Mouse (Mus musculus) midbrain, postnatal 0 days (tissue): ENCODE data around the gene Mybphl. TPM values are rescaled to one million over a fixed set of nuclear protein-coding genes. Genes with fewer than 3 reads are reported as not detected.
A peak's percentile ranks its signal among the peaks of the same experiment; 100 is the strongest.

Experiments used
- ATAC-seq: fragments of 200-750 bp; cut with Nextera tagmentation; 2 replicates; pipeline ENCODE4 v1.8.0; 2017; ENCODE audit warnings: moderate number of reproducible peaks, mild to moderate bottlenecking, moderate TSS enrichment, moderate library complexity; ENCODE audit not compliant: low FRiP score
- DNase-seq: peaks from one replicate; pipeline ENCODE4 v3.0.0-alpha.2; 2015; ENCODE audit warnings: low spot score
- H3K27ac ChIP-seq: fragments of 300-500 bp; sonication (generic); 2 replicates; pipeline ENCODE4 v1.5.1; 2014; ENCODE audit warnings: low read depth, mild to moderate bottlenecking, low read length, mixed read lengths
- H3K27me3 ChIP-seq: fragments of 300-500 bp; sonication (generic); 2 replicates; pipeline ENCODE4 v1.6.1; 2014; ENCODE audit warnings: low read length, control low read depth, mixed read lengths; ENCODE audit not compliant: insufficient read depth
- H3K36me3 ChIP-seq: fragments of 300-500 bp; sonication (generic); 2 replicates; pipeline ENCODE4 v1.6.1; 2014; ENCODE audit warnings: low read length, control low read depth, mixed read lengths; ENCODE audit not compliant: insufficient read depth
- H3K4me1 ChIP-seq: fragments of 300-500 bp; sonication (generic); 2 replicates; pipeline ENCODE4 v1.6.1; 2014; ENCODE audit warnings: mild to moderate bottlenecking, control low read depth, antibody characterized with exemption, low read length, mixed read lengths; ENCODE audit not compliant: insufficient read depth
- H3K4me2 ChIP-seq: fragments of 300-500 bp; sonication (generic); 2 replicates; pipeline ENCODE4 v1.6.1; 2014; ENCODE audit warnings: low read depth, mild to moderate bottlenecking, low read length, mixed read lengths; ENCODE audit not compliant: poor library complexity, severe bottlenecking
- H3K4me3 ChIP-seq: fragments of 300-500 bp; sonication (generic); 2 replicates; pipeline ENCODE4 v1.5.1; 2014; ENCODE audit warnings: low read depth, mild to moderate bottlenecking, low read length, moderate library complexity
- H3K9ac ChIP-seq: fragments of 300-500 bp; sonication (generic); replicated peaks from 2 replicates; pipeline ENCODE4 v1.6.1; 2014; ENCODE audit warnings: mild to moderate bottlenecking, low read length, moderate library complexity, mixed read lengths; ENCODE audit not compliant: poor library complexity, severe bottlenecking
- H3K9me3 ChIP-seq: fragments of 300-500 bp; sonication (generic); 2 replicates; pipeline ENCODE4 v1.6.1; 2016; ENCODE audit warnings: low read length, control low read depth
- CTCF ChIP-seq: IDR thresholded peaks from 2 replicates; pipeline ENCODE4 v1.5.1; 2016; ENCODE audit warnings: antibody characterized with exemption, mild to moderate bottlenecking
- WGBS: fragments of 180-500 bp; shearing (Covaris S2); extraction: QIAGEN DNeasy Blood & Tissue Kit; methylation state at CpG from one replicate; pipeline ENCODE4 v1.1.7; 2014; 5-methylcytosine and 5-hydroxymethylcytosine counted together
- polyA plus RNA-seq: library from polyadenylated mRNA; unstranded; fragments of >200 nt; fragmentation: Nextera tagmentation; extraction: Ambion mirVana; gene quantifications from 2 replicates; pipeline ENCODE4 v1.2.1, GENCODE M21; 2015
- total RNA-seq: library from RNA; depleted of rRNA; stranded (reverse); fragments of >200 nt; gene quantifications from 2 replicates; pipeline ENCODE4 v1.2.3, GENCODE M21; 2014

Mybphl gene
- total and polyA plus RNA-seq, 2 experiments from 2014 or later = not detected

- DNase-seq (peak; percentile 91), ATAC-seq (peak; percentile 88)
- Histone ChIP-seq H3K4me1 (no peaks in the 10 kb centered on the region), H3K4me3 (peak within 1 kb of the TSS; percentile 62), H3K36me3 (no peaks in the 10 kb centered on the region), H3K27ac (no peak within 1 kb of the TSS), H3K9ac (peak within 1 kb of the TSS; percentile 57), H3K27me3 (no peaks in the 10 kb centered on the region), H3K4me2 (peak within 1 kb of the TSS; percentile 75), H3K9me3 (no peaks in the 10 kb centered on the region)
- under 1% methylated on average over 44 of the region's 44 CpGs for WGBS
- TF ChIP-seq CTCF = no peak
Measured at GRCm38 (mm10) chr3:108383485-108384354, 19.0 kb downstream of the Mybphl start, which contains the start of gene Psrc1. Gene Psrc1 (plus strand): TSS chr3:108383839.

- no peak overlapping the region for H3K27ac ChIP-seq
- no peaks in the 10 kb centered on the region for H3K36me3 ChIP-seq
- no peak for ATAC-seq
- 40% methylated on average over 2 of the region's 2 CpGs for WGBS
- TF ChIP-seq CTCF = no peak
- no peaks in the 10 kb centered on the region for H3K9me3 ChIP-seq
- no peaks in the 10 kb centered on the region for H3K4me1 ChIP-seq
- H3K4me2 ChIP-seq = peak overlapping the region; percentile 75
- no peak for DNase-seq
- no peak overlapping the region for H3K9ac ChIP-seq
- H3K4me3 ChIP-seq = no peak overlapping the region
- no peaks in the 10 kb centered on the region for H3K27me3 ChIP-seq
Measured at GRCm38 (mm10) chr3:108384425-108384824, 19.7 kb downstream of the Mybphl start.

DNA sequence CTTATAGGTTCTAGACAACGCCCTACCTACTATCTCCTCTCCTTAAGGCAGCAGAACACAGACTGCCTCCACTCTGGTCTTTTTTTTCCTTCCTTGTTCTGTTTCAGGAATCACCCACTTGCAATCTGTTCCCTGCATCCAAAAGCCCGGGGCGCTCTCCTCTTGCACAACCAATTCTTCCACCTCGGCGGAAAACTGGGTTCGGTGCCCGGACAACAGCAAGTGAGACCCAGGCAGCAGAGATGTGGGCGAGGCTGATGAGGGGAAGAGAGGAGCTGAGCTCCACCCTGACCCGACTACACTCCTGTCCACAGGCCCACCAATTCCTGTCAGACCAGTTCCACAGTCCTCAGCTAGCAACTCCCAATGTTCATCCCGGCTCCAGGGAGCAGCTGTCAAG is 21.5 kb downstream of the Mybphl start:
- H3K4me2 ChIP-seq = no peak overlapping the region
- DNase-seq (no peak), ATAC-seq (no peak)
- H3K4me1 ChIP-seq = no peaks in the 10 kb centered on the region
- H3K4me3 ChIP-seq = no peak overlapping the region
- WGBS = 96% methylated on average over 10 of the region's 10 CpGs
- no peak overlapping the region for H3K27ac ChIP-seq
- H3K9me3 ChIP-seq = no peaks in the 10 kb centered on the region
- no peaks in the 10 kb centered on the region for H3K27me3 ChIP-seq
- no peak overlapping the region for H3K9ac ChIP-seq
- TF ChIP-seq CTCF = no peak
- no peaks in the 10 kb centered on the region for H3K36me3 ChIP-seq

GRCm38 (mm10) chr3:108389111-108389545 is 24.4 kb downstream of the Mybphl start:
- peaks cover 13% of the 10 kb centered on the region for H3K36me3 ChIP-seq
- no peaks in the 10 kb centered on the region for H3K9me3 ChIP-seq
- no peak overlapping the region for H3K4me3 ChIP-seq
- H3K9ac ChIP-seq = no peak overlapping the region
- DNase-seq (peak; percentile 98), ATAC-seq (peak; percentile 81)
- no peaks in the 10 kb centered on the region for H3K27me3 ChIP-seq
- H3K27ac ChIP-seq = no peak overlapping the region
- WGBS = 2% methylated on average over 5 of the region's 5 CpGs
- H3K4me2 ChIP-seq = no peak overlapping the region
- H3K4me1 ChIP-seq = no peaks in the 10 kb centered on the region
- peak; percentile 99 for TF ChIP-seq CTCF

GRCm38 (mm10) chr3:108392299-108392698 is 27.6 kb downstream of the Mybphl start:
- H3K4me2 ChIP-seq = no peak overlapping the region
- no peaks in the 10 kb centered on the region for H3K27me3 ChIP-seq
- no peaks in the 10 kb centered on the region for H3K9me3 ChIP-seq
- 23% methylated on average over 10 of the region's 10 CpGs for WGBS
- TF ChIP-seq CTCF = no peak
- H3K4me3 ChIP-seq = no peak overlapping the region
- no peak for DNase-seq
- no peak for ATAC-seq
- H3K4me1 ChIP-seq = no peaks in the 10 kb centered on the region
- no peak overlapping the region for H3K27ac ChIP-seq
- H3K36me3 ChIP-seq = peaks cover 30% of the 10 kb centered on the region
- no peak overlapping the region for H3K9ac ChIP-seq

GRCm38 (mm10) chr3:108392793-108393192 is 28.1 kb downstream of the Mybphl start:
- peaks cover 35% of the 10 kb centered on the region for H3K36me3 ChIP-seq

More at GRCm38 (mm10) chr3:108392793-108393192, 28.1 kb downstream of the Mybphl start:
- Histone ChIP-seq H3K4me1 (no peaks in the 10 kb centered on the region), H3K27me3 (no peaks in the 10 kb centered on the region), H3K9ac (no peak overlapping the region), H3K9me3 (no peaks in the 10 kb centered on the region), H3K27ac (no peak overlapping the region), H3K4me2 (no peak overlapping the region), H3K4me3 (no peak overlapping the region)
- DNase-seq (no peak), ATAC-seq (no peak)
- no peak for TF ChIP-seq CTCF
- 51% methylated on average over 13 of the region's 15 CpGs for WGBS
